Mouse (Mus musculus): Measurements from ENCODE around the gene Snx11.
A peak's percentile ranks its signal among the peaks of the same experiment; 100 is the strongest.
"Not testable (repeated sequence)": the region's sequence is repeated elsewhere in the genome, so short reads cannot be mapped to it uniquely, and the experiment has no call there.

The Snx11 gene

DNA sequence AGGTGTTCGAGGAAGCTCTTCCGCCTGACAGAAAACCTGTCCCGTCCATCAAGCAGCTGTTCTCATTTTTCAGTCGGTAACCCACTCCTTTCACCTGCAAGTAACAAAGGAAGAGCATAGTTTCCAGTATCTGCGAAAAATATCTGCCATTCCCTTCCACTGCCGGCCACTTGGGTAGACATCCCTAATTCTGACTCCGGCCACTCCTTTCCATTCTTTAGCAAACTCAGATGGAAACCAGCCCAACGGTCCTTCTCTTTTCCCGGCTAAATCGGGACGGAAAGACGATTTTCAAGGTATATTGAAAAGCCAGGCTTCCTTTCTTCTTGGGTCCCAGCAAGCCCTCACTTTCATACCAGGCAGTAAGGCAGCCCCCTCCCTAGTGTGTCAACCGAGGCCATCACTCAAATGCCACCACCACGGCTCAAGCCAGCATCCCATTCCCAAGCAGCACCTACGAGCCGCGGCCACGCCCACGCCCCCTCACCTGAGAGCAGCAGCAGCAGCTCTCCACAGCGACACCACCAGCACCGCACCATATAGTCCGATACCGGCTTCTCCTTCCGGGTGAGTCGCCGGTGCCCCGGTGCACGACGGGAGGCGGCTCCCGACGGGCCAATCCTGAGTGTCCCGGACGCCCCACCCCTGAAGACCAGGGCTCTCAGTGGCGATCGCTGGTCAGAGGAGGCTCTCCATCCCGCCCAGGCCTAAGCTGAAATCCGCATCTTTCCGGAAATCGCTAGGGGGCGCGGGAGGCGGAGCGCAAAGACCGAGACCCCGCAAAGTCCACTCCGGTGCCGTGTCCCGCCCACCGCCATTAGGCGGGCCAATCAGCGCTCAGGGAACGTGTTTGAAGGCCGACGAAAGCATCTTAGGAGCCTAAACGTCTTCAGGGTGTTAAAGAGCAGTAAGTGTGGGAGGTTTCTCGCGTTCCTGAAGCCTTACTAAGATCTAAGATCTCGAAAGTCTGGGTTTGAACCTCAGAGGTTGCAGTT lies at the start of gene Snx11:
TSS of gene Snx11 (minus strand) at position 592 of the 995 bp plus-strand sequence.
- DNase-seq (ENCODE audit: low spot score in 2 of 2) = peak; percentile 99

DNA sequence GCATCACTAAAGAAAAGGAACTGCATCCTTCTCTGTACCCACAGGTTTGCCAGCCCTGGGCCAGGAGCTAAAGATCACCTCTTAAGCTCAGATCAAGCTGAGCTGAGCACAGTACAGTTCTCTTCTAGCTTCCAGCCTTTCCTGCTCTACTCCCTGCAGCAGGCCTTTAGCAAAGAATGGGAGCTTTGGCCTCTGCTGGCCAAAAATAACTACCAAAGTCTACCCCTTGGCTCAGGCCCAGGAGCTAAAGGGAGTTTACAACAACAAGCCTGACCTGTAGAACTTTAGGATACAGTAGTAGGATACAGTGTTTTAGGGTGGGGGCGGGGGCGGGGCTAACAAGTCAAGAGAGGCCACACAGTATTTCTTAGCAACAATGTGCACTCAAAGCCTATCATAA lies 49.1 kb upstream of the Snx11 start:
- no peak for DNase-seq (ENCODE audit: low spot score in 2 of 2)

GRCm38 (mm10) chr11:96824783-96825495 lies 47.6 kb upstream of the Snx11 start:
- DNase-seq (ENCODE audit: low spot score in 2 of 2) = peak in 1 of 2 experiments; percentile 57

DNA sequence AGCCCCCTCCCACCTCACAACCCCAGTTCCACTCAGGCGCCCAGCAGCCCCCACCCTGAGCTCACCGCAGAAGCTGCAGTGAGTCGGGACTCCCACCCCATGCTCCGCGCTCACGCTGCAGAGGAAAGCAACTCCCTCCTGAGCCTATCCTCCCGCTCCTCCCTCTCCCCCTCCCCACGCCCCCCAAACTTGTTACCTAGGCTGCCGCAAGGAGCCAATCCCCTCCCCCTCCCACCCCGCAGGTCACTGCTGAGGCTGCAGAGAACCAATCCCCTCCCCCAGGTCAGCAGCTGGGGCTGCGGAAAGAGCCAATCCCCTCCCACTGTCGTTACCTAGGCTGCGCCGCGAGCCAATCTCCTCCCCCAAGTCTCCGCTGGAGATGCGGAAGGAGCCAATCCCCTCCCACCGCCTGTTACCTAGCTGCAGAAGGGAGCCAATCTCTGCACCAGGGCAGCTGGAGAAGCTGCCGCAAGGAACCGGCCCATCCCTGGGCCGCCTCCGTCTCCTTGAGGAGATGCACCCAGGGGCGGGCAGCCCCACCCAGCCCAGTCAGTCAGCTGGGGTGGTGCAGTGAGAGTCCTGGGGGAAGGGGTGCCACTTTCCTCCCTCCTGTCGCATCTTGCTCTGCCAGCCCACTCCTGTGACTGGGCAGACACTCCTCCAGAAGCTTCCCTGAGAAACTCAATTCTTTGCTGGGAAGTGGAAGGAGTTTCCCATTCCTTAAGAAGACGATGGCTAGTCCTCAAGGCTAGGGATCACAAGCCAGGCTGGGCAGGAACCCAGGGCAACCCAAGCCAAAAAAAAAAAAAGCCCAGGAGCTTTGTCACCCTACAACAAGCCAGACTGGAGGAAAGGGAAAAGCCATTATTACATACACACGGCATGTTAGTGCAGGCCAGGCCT lies 46.8 kb upstream of the Snx11 start:
- peak; percentile 52 to 87 for DNase-seq (ENCODE audit: low spot score in 2 of 2)

GRCm38 (mm10) chr11:96823471-96823837 lies 46.1 kb upstream of the Snx11 start:
- DNase-seq (ENCODE audit: low spot score in 2 of 2) = no peak

GRCm38 (mm10) chr11:96822675-96823470 lies 45.5 kb upstream of the Snx11 start:
- peak in 1 of 2 experiments; percentile 35 for DNase-seq (ENCODE audit: low spot score in 2 of 2)

GRCm38 (mm10) chr11:96821956-96822355 lies 44.6 kb upstream of the Snx11 start:
- DNase-seq (ENCODE audit: low spot score in 2 of 2) = no peak

- DNase-seq (ENCODE audit: low spot score in 2 of 2) = no peak
Observed at GRCm38 (mm10) chr11:96818128-96818710, 40.9 kb upstream of the Snx11 start.

- no peak for DNase-seq (ENCODE audit: low spot score in 2 of 2)
Observed at GRCm38 (mm10) chr11:96816979-96817378, 39.6 kb upstream of the Snx11 start.

GRCm38 (mm10) chr11:96816494-96816893 lies 39.1 kb upstream of the Snx11 start:
- DNase-seq (ENCODE audit: low spot score in 2 of 2) = no peak

GRCm38 (mm10) chr11:96815895-96816294 lies 38.5 kb upstream of the Snx11 start:
- DNase-seq (ENCODE audit: low spot score in 2 of 2) = no peak

DNA sequence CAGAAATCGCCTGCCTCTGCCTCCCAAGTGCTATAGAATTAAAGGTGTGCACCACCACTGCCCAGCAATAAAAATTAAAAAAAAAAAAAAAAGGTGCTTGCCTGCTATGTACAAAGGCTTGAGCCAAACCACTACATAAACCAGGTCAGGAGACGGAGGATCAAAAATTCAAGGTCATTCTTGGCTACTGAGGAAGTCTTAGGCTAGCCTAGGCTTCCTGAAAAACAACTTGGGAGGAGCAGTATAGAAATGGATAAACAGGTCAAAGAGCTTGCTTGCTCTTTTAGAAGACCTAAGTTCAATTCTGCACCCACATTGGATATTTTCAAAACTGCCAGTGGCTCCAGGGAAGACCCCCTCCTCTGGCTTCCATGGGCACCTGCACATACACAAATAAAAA lies 37.1 kb upstream of the Snx11 start:
- DNase-seq (ENCODE audit: low spot score in 2 of 2) = no peak

GRCm38 (mm10) chr11:96813920-96814319 lies 36.6 kb upstream of the Snx11 start:
- no peak for DNase-seq (ENCODE audit: low spot score in 2 of 2)

DNA sequence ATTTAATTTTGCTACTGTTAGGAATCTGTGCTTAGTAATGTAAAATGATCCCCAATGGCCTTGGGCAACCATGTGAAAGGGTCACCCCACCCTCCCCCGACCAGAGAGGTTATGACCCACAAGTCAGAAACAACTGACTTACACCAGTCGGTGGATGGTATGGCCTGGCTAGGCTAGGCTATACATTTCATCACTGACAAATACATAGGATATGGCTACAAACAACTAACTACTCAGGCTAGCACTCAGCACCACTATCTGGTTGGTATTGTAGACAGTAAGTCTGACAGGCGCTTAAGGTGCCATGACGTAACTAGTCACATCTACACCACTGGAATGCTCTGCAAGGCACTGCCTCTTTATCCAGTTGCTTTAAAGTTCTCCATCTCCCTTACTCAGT lies 36.1 kb upstream of the Snx11 start:
- no peak for DNase-seq (ENCODE audit: low spot score in 2 of 2)

DNA sequence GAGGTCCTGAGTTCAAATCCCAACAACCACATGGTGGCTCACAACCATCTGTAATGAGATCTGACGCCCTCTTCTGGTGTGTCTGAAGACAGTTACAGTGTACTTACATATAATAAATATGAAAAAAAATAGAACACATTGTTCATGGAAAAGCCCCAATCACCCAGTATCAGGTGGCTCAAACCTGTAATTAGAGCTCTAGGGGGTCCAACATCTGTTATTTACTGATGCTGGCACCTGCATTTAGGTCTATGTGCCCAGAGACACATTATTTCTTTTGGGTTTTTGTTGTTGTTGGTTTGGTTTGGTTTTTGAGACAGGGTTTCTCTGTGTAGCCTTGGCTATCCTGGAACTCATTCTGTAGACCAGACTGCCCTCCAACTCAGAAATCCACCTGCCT lies 33.8 kb upstream of the Snx11 start:
- DNase-seq (ENCODE audit: low spot score in 2 of 2) = not testable (repeated sequence)

DNA sequence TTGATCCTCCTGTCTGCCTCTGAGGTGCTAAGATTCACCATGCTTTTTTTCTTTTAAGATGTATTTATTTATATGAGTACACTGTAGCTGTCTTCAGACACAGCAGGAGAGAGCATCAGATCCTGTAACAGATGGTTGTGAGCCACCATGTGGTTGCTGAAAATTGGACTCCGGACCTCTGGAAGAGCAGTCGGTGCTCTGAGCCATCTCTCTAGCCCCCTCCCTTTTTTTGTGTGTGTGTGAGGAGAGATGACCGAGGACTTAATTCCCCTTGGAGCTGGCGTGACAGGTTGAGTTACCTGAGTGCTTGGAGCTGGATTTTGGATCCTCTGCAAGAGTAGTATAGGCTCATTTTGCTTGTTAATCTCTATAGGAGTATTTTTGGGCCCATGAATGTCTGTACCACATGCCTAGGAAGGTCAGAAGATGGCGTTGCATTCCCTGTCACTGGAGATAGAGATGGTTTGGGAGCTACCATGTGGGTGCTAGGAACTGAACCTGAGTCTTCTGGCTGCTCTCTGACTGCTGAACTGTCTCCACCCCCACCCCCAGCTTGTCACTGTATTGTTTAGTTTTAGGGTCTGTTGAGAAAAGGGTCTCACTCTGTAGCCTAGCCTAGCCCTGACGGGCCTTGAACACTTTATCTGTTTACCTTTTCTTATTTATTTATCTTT lies 32.3 kb upstream of the Snx11 start:
- no peak for DNase-seq (ENCODE audit: low spot score in 2 of 2)

- no peak for DNase-seq (ENCODE audit: low spot score in 2 of 2)
Observed at GRCm38 (mm10) chr11:96808066-96808465, 30.7 kb upstream of the Snx11 start.

GRCm38 (mm10) chr11:96805606-96806005 lies 28.2 kb upstream of the Snx11 start:
- no peak for DNase-seq (ENCODE audit: low spot score in 2 of 2)

GRCm38 (mm10) chr11:96799511-96799910 lies 22.2 kb upstream of the Snx11 start:
- no peak for DNase-seq (ENCODE audit: low spot score in 2 of 2)

- no peak for DNase-seq (ENCODE audit: low spot score in 2 of 2)
Observed at GRCm38 (mm10) chr11:96796586-96796985, 19.2 kb upstream of the Snx11 start.

Measured in spleen, postnatal 10 days (tissue).